Mouse (Mus musculus) retina, postnatal 1 day (tissue): ENCODE data around the gene Pfn1.

Experiments
- DNase-seq: peaks from one replicate; pipeline ENCODE4 v3.0.0-alpha.2; 2012

Gene Pfn1

GRCm38 (mm10) chr11:70654198-70654922 is at the start of gene Pfn1:
Gene Pfn1 (minus strand): TSS chr11:70654644.
- DNase-seq = peak; percentile 84

GRCm38 (mm10) chr11:70702781-70703180 is 48.3 kb upstream of the Pfn1 start:
- DNase-seq = no peak

- no peak for DNase-seq
Observed at GRCm38 (mm10) chr11:70701984-70702733, 47.7 kb upstream of the Pfn1 start.

GRCm38 (mm10) chr11:70701221-70701955 is 46.9 kb upstream of the Pfn1 start:
- DNase-seq = no peak

GRCm38 (mm10) chr11:70700613-70701012 is 46.2 kb upstream of the Pfn1 start:
- DNase-seq = peak; percentile 68

GRCm38 (mm10) chr11:70699722-70700556 is 45.5 kb upstream of the Pfn1 start, which contains the start of the genes Inca1 and Kif1c:
Gene Inca1 (minus strand): TSS chr11:70700155.
Gene Kif1c (plus strand): TSS chr11:70700548.
- peak; percentile 94 for DNase-seq

GRCm38 (mm10) chr11:70699051-70699450 is 44.6 kb upstream of the Pfn1 start:
- DNase-seq = no peak

- no peak for DNase-seq
Observed at GRCm38 (mm10) chr11:70697376-70697775, 42.9 kb upstream of the Pfn1 start.

GRCm38 (mm10) chr11:70693504-70693903 is 39.1 kb upstream of the Pfn1 start:
- DNase-seq = no peak

- no peak for DNase-seq
Observed at GRCm38 (mm10) chr11:70689578-70689977, 35.1 kb upstream of the Pfn1 start.

GRCm38 (mm10) chr11:70688372-70688771 is 33.9 kb upstream of the Pfn1 start:
- no peak for DNase-seq

GRCm38 (mm10) chr11:70687601-70688199 is 33.3 kb upstream of the Pfn1 start, which contains the start of gene Camta2:
Gene Camta2 (minus strand): TSS chr11:70688105.
- DNase-seq = peak; percentile 91

GRCm38 (mm10) chr11:70686901-70687566 is 32.6 kb upstream of the Pfn1 start:
- peak; percentile 55 for DNase-seq

- DNase-seq = no peak
Observed at GRCm38 (mm10) chr11:70683640-70684039, 29.2 kb upstream of the Pfn1 start.

- DNase-seq = peak; percentile 90
Observed at GRCm38 (mm10) chr11:70681897-70682581, 27.6 kb upstream of the Pfn1 start.

- DNase-seq = no peak
Observed at GRCm38 (mm10) chr11:70681170-70681569, 26.7 kb upstream of the Pfn1 start.

GRCm38 (mm10) chr11:70679894-70680293 is 25.4 kb upstream of the Pfn1 start:
- DNase-seq = no peak

- DNase-seq = no peak
Observed at GRCm38 (mm10) chr11:70679361-70679760, 24.9 kb upstream of the Pfn1 start.

GRCm38 (mm10) chr11:70678576-70678975 is 24.1 kb upstream of the Pfn1 start:
- no peak for DNase-seq

GRCm38 (mm10) chr11:70678092-70678491 is 23.6 kb upstream of the Pfn1 start:
- DNase-seq = no peak

GRCm38 (mm10) chr11:70674501-70674900 is 20.1 kb upstream of the Pfn1 start:
- DNase-seq = no peak
